Mouse (Mus musculus): ENCODE measurements at regions not wholly inside any gene's neighbourhood (a gene's known extent, or its start where the extent isn't known, plus 50 kb on each side); places are given as distances from the start of the nearest gene placed in this dataset.
"Not testable (repeated sequence)": the region's sequence is repeated elsewhere in the genome, so short reads cannot be mapped to it uniquely, and the experiment has no call there.

DNA sequence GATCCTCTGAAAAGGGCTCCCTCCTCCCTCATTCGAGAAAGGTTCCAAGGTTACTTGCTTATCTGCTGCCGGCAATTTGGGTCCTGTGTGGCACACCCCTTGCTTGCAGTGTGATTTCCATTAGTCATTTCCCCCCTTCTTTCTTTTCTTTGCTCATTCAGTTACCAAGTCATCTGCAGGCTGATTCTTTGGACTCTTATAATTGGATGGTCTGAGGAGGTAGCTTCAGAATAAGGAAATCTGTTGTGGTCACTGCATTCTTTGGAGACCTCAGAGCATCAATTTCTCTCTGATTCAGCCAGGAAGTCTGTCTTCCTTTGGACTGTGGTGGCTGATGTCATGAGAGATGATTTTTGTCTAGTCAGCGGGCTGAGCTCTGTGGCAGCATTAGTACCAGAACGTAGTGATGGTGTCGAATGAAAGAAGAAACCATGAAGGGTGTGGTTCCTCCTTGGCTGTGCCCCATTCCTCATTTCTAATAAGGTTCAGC lies 91.4 kb upstream of the Mdm1 start:
- DNase-seq (ENCODE audit: low spot score), result no peak

DNA sequence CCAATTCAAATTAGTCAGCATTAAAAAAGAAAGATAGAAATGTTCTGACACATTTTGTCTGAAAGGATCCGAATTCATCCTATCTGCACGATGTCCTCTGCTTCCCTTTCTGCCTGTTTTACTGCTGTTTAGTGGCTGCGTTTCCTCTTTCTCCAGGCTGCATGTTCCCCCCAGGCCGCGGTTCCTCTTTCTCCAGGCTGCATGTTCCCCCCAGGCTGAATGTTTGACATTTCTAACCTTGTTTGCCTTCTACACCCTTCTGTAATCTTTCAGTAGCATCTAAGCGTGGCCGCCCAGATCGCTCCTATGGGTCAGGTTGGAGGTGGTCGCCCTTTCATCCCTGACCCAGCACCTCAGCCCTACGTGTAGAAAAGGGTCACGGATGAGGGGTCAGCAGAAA lies 89.6 kb upstream of the Mdm1 start:
- no peak for DNase-seq (ENCODE audit: low spot score)

- DNase-seq (ENCODE audit: low spot score), result no peak
Measured at GRCm38 (mm10) chr10:118052477-118052876, 89.1 kb upstream of the Mdm1 start.

GRCm38 (mm10) chr10:118053037-118053436 lies 88.6 kb upstream of the Mdm1 start:
- DNase-seq (ENCODE audit: low spot score), result no peak

DNA sequence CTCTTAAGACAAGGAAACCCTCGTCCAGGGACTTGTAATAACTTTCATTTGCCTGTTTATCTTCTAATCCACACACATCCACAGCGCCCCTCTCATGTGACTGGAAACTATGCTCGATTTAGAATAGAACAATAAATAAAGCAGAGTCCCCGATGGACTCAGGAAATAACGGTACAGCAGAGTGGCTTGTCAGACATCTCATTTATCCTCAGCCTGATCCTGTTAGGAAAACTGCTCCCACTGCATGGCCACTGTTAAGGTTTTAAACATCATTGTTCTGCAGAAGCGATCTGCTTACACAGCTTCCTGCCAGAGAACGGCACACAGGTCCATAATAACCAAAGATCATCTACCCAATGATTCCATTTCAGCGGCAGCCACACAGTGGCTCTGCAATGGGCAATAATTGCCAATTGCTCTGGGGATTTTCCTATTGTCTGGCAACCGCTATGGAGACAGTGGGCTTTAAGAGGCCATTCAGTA lies 84.8 kb upstream of the Mdm1 start:
- DNase-seq (ENCODE audit: low spot score), result no peak

DNA sequence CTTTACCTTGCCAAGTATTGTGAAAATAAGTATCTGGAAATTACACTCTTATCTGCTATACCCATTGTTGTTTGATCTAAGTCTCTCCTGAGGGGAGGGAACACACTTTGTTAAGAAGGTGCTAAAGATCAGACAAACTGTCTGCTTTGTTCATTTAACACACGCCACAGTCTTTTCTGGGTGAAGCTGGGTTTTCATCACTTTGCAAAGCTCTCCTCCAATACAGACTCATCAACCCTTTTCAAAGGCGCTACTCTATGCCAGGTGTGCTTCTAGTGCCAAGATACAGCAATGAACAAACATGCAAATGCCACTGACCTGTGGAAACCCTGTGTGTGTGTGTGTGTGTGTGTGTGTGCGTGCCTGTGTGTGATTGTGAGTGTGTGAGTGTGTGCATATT lies 84.1 kb upstream of the Mdm1 start:
- DNase-seq (ENCODE audit: low spot score), result no peak

GRCm38 (mm10) chr10:118064816-118065216 lies 76.8 kb upstream of the Mdm1 start:
- no peak for DNase-seq (ENCODE audit: low spot score)

- DNase-seq (ENCODE audit: low spot score), result not testable (repeated sequence)
Measured at GRCm38 (mm10) chr10:118076341-118076740, 65.3 kb upstream of the Mdm1 start.

DNA sequence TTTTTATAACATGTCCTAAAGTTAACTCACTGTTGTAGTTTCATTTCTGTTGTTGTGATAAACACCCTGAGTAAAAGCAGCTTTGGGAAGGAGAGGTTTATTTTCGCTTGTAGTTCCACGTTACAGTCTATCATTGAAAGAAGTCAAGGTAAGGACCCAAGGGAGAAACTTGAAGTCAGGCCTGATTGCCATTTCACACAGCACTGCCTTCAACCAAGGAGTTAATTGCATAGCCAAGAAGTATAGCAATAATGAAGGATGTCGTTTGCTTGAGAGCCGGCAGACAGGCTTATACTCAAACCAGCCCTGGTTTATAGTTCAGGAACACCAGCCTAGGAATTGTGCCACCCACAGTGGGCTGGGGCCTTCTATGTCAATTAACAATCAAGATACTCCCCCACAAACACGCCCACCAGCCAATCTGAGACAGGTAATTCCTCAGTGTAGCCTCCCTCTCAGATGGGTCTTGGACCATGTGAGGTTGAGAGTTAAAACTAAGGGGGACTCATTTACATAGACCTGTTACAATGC lies 59.9 kb upstream of the Mdm1 start:
- no peak for DNase-seq (ENCODE audit: low spot score)

DNA sequence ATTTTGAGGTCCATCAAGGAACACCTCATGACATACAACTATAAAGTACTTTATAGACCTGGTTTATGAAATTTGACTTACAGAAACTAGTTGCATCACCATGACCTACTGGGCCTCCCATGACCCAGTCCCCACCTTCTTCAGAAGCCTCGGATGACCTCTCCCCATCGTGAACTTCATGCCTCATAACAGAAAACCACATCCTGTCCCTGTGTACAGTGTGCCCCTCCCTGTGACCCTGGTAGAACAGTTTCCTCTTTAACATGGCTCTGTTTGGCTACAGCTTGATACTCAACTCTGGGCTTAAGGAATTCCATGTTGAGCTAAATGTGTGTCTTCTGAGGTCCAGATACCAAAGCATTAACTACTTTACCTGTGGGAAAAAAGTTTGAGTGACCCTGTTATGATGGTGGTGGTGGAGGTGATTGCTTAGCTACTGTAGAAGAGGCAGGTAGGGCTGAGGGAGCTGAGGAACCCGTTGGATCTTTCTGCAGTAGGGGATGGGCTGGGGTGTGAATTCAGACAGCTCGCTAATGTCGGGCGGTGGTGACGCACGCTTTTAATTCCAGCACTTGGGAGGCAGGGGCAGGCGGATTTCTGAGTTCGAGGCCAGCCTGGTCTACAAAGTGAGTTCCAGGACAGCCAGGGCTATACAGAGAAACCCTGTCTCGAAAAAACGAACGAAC lies 58.4 kb upstream of the Mdm1 start:
- no peak for DNase-seq (ENCODE audit: low spot score)

- no peak for DNase-seq (ENCODE audit: low spot score)
Measured at GRCm38 (mm10) chr10:118083721-118084075, 57.9 kb upstream of the Mdm1 start.

DNA sequence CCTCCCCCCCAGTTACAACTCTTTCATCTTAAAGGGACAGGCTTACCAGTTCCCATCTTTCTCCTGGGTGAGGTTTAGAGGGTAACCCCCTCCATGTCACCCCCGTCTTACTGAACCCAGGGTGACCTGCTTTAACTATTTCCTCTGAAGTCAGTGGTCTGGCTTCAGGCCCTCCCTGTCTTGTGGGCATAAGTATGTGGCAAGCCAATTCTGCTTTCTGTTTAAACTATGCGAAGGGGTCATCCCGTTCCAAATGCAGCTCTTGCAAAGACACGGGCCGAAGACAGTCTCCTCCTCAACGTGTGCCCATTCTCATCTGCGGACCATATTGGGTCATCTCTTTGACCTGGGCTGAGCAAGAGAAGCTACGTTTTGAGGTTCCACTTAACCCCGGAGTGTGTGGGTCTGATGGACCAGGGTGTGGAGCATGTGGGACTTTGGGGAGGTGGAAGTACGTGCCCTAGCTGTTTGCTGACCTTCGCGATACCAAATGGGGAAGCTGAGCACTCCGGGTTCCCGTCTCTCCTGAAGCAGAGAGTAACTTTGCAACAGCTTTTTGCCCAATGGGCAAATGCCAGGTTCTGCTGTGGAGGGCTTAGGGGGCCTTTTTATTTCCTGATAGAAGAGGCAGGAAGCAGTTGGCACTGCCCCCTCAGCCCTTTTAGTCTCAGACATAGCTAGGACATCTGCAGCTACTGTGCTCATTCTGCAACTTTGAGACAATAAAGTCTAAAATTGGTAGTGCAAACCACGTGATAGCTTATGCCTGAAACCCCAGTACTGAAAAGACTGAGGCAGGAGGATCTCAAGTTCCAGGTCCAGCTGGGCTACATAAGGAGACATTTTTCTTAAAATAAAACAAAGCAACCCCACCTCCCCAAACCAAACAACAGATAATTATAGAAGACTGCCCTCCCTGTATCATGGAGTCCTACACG lies 56.3 kb upstream of the Mdm1 start:
- no peak for DNase-seq (ENCODE audit: low spot score)

DNA sequence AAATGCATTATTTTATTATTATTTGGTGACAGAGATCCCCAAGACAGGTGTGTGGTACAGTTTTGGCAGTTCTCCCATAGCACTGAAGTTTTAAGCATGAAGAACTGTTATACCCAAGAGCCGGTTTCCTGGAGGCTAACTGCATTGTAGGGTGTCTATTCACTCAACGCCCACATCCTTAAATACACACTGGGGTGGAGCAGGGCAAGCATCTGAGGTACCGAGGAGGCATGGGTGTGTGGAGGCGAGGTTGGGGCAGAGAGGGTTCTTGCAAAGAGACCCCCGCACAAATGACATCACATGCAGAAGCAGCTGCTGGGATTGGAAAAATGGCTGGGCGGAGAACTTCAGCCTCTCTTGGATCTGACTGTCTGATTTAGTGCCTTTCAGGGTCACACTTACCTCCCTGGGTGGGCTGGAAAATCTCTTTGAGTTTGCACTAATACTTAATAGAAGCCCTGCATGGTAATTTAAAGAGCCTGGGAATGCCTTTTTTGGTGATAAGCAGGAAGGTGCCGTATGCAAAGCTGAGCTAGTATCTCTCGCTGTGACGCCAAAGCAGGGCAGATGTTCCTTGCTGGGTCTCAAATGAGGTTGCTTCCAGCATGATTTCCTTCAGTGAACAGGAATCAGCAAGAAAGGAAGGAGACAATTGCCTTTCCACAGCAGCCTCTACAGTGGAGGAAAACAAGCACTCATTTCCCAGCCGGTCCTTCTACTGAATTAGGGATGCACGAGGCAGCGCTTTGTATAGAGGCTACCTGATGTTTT lies 53.9 kb upstream of the Mdm1 start:
- no peak for DNase-seq (ENCODE audit: low spot score)

GRCm38 (mm10) chr10:118088499-118088898 lies 53.1 kb upstream of the Mdm1 start:
- no peak for DNase-seq (ENCODE audit: low spot score)

- DNase-seq (ENCODE audit: low spot score), result no peak
Measured at GRCm38 (mm10) chr10:118089879-118090278, 51.7 kb upstream of the Mdm1 start.

DNA sequence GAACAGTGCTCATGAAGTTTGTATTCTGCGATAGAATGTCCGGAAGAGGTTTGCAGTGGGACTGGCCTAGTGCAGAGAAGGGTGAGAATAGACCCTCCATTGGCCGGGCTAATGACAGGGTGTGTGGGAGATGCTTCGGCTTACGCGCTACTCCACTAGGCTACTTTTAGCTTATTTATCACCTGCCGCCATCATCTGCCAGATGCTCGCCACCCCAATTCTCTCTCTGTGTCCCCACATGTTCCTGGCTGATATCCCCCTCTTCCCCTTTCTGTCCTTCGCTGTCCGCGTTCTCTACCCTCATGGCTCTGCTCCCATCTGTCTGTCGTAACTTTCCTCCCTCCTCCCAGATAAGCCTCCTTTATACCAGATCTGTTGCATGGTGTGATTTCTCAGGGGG lies 50.1 kb upstream of the Mdm1 start:
- no peak for DNase-seq (ENCODE audit: low spot score)
